Mouse (Mus musculus) MEL (cell line): Measurements from ENCODE around the gene Clip4. TPM values are rescaled to one million over a fixed set of nuclear protein-coding genes. Genes with fewer than 3 reads are reported as not detected.

Experiments
- DNase-seq: peaks from one replicate; pipeline ENCODE4 v3.0.0; 2011; ENCODE audit warnings: low read depth, low spot score
- H3K27ac ChIP-seq: 2 replicates; pipeline ENCODE4 v1.5.1; 2012; ENCODE audit warnings: low read depth, mild to moderate bottlenecking, control low read depth, low read length, moderate library complexity; ENCODE audit not compliant: control insufficient read depth
- H3K27me3 ChIP-seq, 2 experiments: fragments of 150-350 bp in 1 of 2; sonication (generic) in 1 of 2; 2 replicates each; pipeline ENCODE4 v1.6.1; 2012; ENCODE audit warnings: low read length in 2 of 2, mild to moderate bottlenecking in 2 of 2, improper control_type of control experiment in 1 of 2, moderate library complexity in 1 of 2; ENCODE audit not compliant: insufficient read depth in 2 of 2, control insufficient read depth in 1 of 2
- H3K36me3 ChIP-seq, 2 experiments: 2 replicates each; pipeline ENCODE4 v1.6.1; 2012 to 2014; ENCODE audit warnings: low read length in 2 of 2, improper control_type of control experiment in 1 of 2, inconsistent platforms in 1 of 2, mild to moderate bottlenecking in 1 of 2; ENCODE audit not compliant: insufficient read depth in 2 of 2, control insufficient read depth in 1 of 2
- H3K4me1 ChIP-seq, 2 experiments: fragments of 150-350 bp in 1 of 2; sonication (generic) in 1 of 2; 2 replicates each; pipeline ENCODE4 v1.6.1; 2012; ENCODE audit warnings: low read length in 2 of 2, improper control_type of control experiment in 1 of 2, mild to moderate bottlenecking in 1 of 2; ENCODE audit not compliant: insufficient read depth in 2 of 2, control insufficient read depth in 1 of 2
- H3K4me3 ChIP-seq, 2 experiments: fragments of 150-350 bp in 1 of 2; sonication (generic) in 1 of 2; 2 replicates each; pipeline ENCODE4 v1.5.1; 2012; ENCODE audit warnings: low read depth in 2 of 2, low read length in 2 of 2, mild to moderate bottlenecking in 2 of 2, moderate library complexity in 2 of 2, control low read depth in 1 of 2, improper control_type of control experiment in 1 of 2; ENCODE audit not compliant: control insufficient read depth in 1 of 2, insufficient read depth in 1 of 2
- H3K79me2 ChIP-seq: 2 replicates; pipeline ENCODE4 v1.6.1; 2012; ENCODE audit warnings: mild to moderate bottlenecking, low read length, moderate library complexity; ENCODE audit not compliant: control insufficient read depth, poor library complexity, insufficient read depth
- H3K9ac ChIP-seq: 2 replicates; pipeline ENCODE4 v1.6.1; 2012; ENCODE audit warnings: low read depth, mild to moderate bottlenecking, control low read depth, low read length, moderate library complexity; ENCODE audit not compliant: control insufficient read depth, poor library complexity, severe bottlenecking
- H3K9me3 ChIP-seq: fragments of 150-350 bp; sonication (generic); replicated peaks from 2 replicates; pipeline ENCODE4 v1.6.1; 2012; ENCODE audit warnings: mild to moderate bottlenecking, low read length, improper control_type of control experiment, moderate library complexity; ENCODE audit not compliant: insufficient read depth
- BHLHE40 ChIP-seq: IDR thresholded peaks from 2 replicates; pipeline ENCODE4 v1.6.1; 2012; ENCODE audit warnings: low read depth, mild to moderate bottlenecking, inconsistent platforms, low read length, improper control_type of control experiment, borderline replicate concordance
- CHD1 ChIP-seq: IDR thresholded peaks from 2 replicates; pipeline ENCODE4 v1.6.1; 2012; ENCODE audit warnings: low read depth, mild to moderate bottlenecking, inconsistent platforms, low read length, improper control_type of control experiment
- CHD2 ChIP-seq: IDR thresholded peaks from 2 replicates; pipeline ENCODE4 v1.6.1; 2011; ENCODE audit warnings: low read length, improper control_type of control experiment
- CTCF ChIP-seq, 3 experiments: IDR thresholded peaks in 2 of 3; conservative IDR thresholded peaks in 1 of 3; 2 replicates each; pipeline ENCODE4 v1.5.1; 2011 to 2012; ENCODE audit warnings: low read length in 3 of 3, low read depth in 2 of 3, mild to moderate bottlenecking in 2 of 3, improper control_type of control experiment in 1 of 3, inconsistent platforms in 1 of 3, mixed read lengths in 1 of 3, moderate library complexity in 1 of 3; ENCODE audit not compliant: control insufficient read depth in 1 of 3, insufficient read depth in 1 of 3, poor library complexity in 1 of 3, severe bottlenecking in 1 of 3
- E2F4 ChIP-seq: IDR thresholded peaks from 2 replicates; pipeline ENCODE4 v1.6.1; 2011; ENCODE audit warnings: low read depth, low read length, improper control_type of control experiment, borderline replicate concordance
- ELF1 ChIP-seq: IDR thresholded peaks from 2 replicates; pipeline ENCODE4 v1.6.1; 2014; ENCODE audit warnings: low read depth, mild to moderate bottlenecking, inconsistent platforms, low read length, improper control_type of control experiment, moderate library complexity
- EP300 ChIP-seq, 2 experiments: IDR thresholded peaks; 2 replicates each; pipeline ENCODE4 v1.6.1; 2011; ENCODE audit warnings: improper control_type of control experiment in 2 of 2, low read length in 2 of 2, low read depth in 1 of 2, mild to moderate bottlenecking in 1 of 2
- GABPA ChIP-seq: IDR thresholded peaks from 2 replicates; pipeline ENCODE4 v1.6.1; 2012; ENCODE audit warnings: low read depth, mild to moderate bottlenecking, inconsistent platforms, low read length, improper control_type of control experiment, moderate library complexity
- HCFC1 ChIP-seq: IDR thresholded peaks from 2 replicates; pipeline ENCODE4 v1.6.1; 2012; ENCODE audit warnings: low read depth, mild to moderate bottlenecking, inconsistent platforms, low read length, improper control_type of control experiment, moderate library complexity
- JUND ChIP-seq: IDR thresholded peaks from 2 replicates; pipeline ENCODE4 v1.6.1; 2011; ENCODE audit warnings: low read depth, mild to moderate bottlenecking, improper control_type of control experiment, low read length
- MAFK ChIP-seq: IDR thresholded peaks from 2 replicates; pipeline ENCODE4 v1.6.1; 2011; ENCODE audit warnings: low read depth, mild to moderate bottlenecking, low read length, improper control_type of control experiment, borderline replicate concordance
- MAX ChIP-seq: IDR thresholded peaks from 2 replicates; pipeline ENCODE4 v1.6.1; 2011; ENCODE audit warnings: low read length, improper control_type of control experiment
- MAZ ChIP-seq: IDR thresholded peaks from 2 replicates; pipeline ENCODE4 v1.6.1; 2012; ENCODE audit warnings: low read depth, mild to moderate bottlenecking, inconsistent platforms, low read length, improper control_type of control experiment
- MXI1 ChIP-seq: IDR thresholded peaks from 2 replicates; pipeline ENCODE4 v1.6.1; 2011; ENCODE audit warnings: mild to moderate bottlenecking, low read depth, low read length, improper control_type of control experiment
- MYC ChIP-seq: IDR thresholded peaks from 2 replicates; pipeline ENCODE4 v1.6.1; 2011; ENCODE audit warnings: low read depth, mild to moderate bottlenecking, low read length, improper control_type of control experiment, moderate library complexity
- NELFE ChIP-seq: IDR thresholded peaks from 2 replicates; pipeline ENCODE4 v1.6.1; 2011; ENCODE audit warnings: low read depth, low read length, improper control_type of control experiment
- POLR2A ChIP-seq, 2 experiments: IDR thresholded peaks; 2 replicates each; pipeline ENCODE4 v1.6.1; 2011 to 2012; ENCODE audit warnings: low read length in 2 of 2, mild to moderate bottlenecking in 2 of 2, control low read depth in 1 of 2, improper control_type of control experiment in 1 of 2, low read depth in 1 of 2, moderate library complexity in 1 of 2; ENCODE audit not compliant: control insufficient read depth in 1 of 2, insufficient read depth in 1 of 2, poor library complexity in 1 of 2
- POLR2AphosphoS2 ChIP-seq: IDR thresholded peaks from 2 replicates; pipeline ENCODE4 v1.6.1; 2011; ENCODE audit warnings: low read length, improper control_type of control experiment
- POLR2AphosphoS5 ChIP-seq: IDR thresholded peaks from 2 replicates; pipeline ENCODE4 v1.6.1; 2012; ENCODE audit warnings: low read depth, borderline replicate concordance, mild to moderate bottlenecking, inconsistent platforms, low read length, moderate library complexity, mixed read lengths
- RAD21 ChIP-seq: IDR thresholded peaks from 2 replicates; pipeline ENCODE4 v1.6.1; 2011; ENCODE audit warnings: mild to moderate bottlenecking, low read depth, low read length, improper control_type of control experiment
- RCOR1 ChIP-seq: IDR thresholded peaks from 2 replicates; pipeline ENCODE4 v1.6.1; 2012; ENCODE audit warnings: low read depth, mild to moderate bottlenecking, inconsistent platforms, low read length, improper control_type of control experiment
- SIN3A ChIP-seq: IDR thresholded peaks from 2 replicates; pipeline ENCODE4 v1.6.1; 2012; ENCODE audit warnings: low read length, improper control_type of control experiment, inconsistent platforms
- SMC3 ChIP-seq: IDR thresholded peaks from 2 replicates; pipeline ENCODE4 v1.6.1; 2011; ENCODE audit warnings: low read depth, low read length, improper control_type of control experiment
- TAL1 ChIP-seq: IDR thresholded peaks from 2 replicates; pipeline ENCODE4 v1.6.1; 2012; ENCODE audit warnings: mild to moderate bottlenecking, inconsistent platforms, low read length, moderate library complexity, mixed read lengths
- UBTF ChIP-seq: IDR thresholded peaks from 2 replicates; pipeline ENCODE4 v1.6.1; 2012; ENCODE audit warnings: low read depth, mild to moderate bottlenecking, inconsistent platforms, low read length, improper control_type of control experiment, moderate library complexity, borderline replicate concordance; ENCODE audit not compliant: insufficient read depth
- USF1 ChIP-seq: IDR thresholded peaks from 2 replicates; pipeline ENCODE4 v1.6.1; 2014; ENCODE audit warnings: low read depth, mild to moderate bottlenecking, inconsistent platforms, low read length, improper control_type of control experiment, moderate library complexity
- USF2 ChIP-seq, 2 experiments: IDR thresholded peaks; 2 replicates each; pipeline ENCODE4 v1.6.1; 2011 to 2012; ENCODE audit warnings: improper control_type of control experiment in 2 of 2, low read length in 2 of 2, borderline replicate concordance in 1 of 2, inconsistent platforms in 1 of 2, low read depth in 1 of 2, mild to moderate bottlenecking in 1 of 2; ENCODE audit not compliant: insufficient read depth in 1 of 2
- ZC3H11A ChIP-seq: IDR thresholded peaks from 2 replicates; pipeline ENCODE4 v1.6.1; 2012; ENCODE audit warnings: low read depth, mild to moderate bottlenecking, inconsistent platforms, low read length, improper control_type of control experiment
- ZKSCAN1 ChIP-seq: IDR thresholded peaks from 2 replicates; pipeline ENCODE4 v1.6.1; 2012; ENCODE audit warnings: low read depth, mild to moderate bottlenecking, inconsistent platforms, low read length, improper control_type of control experiment, moderate library complexity
- ZMIZ1 ChIP-seq: IDR thresholded peaks from 2 replicates; pipeline ENCODE4 v1.6.1; 2012; ENCODE audit warnings: low read depth, mild to moderate bottlenecking, inconsistent platforms, low read length, improper control_type of control experiment, moderate library complexity
- polyA plus RNA-seq, 2 experiments: library from polyadenylated mRNA; stranded (reverse) in 1 of 2; unstranded in 1 of 2; fragments of >175 nt in 1 of 2; fragments of >200 nt in 1 of 2; gene quantifications; 2 replicates each; pipeline versions ENCODE4 v1.2.1 to v1.2.4; 2012; ENCODE audit warnings: low replicate concordance in 2 of 2, low read depth in 1 of 2; ENCODE audit not compliant: insufficient read length in 2 of 2, insufficient read depth in 1 of 2, missing spikeins in 1 of 2
- total RNA-seq: library from RNA; depleted of rRNA; stranded (reverse); fragments of 300-350 nt; gene quantifications from 2 replicates; pipeline ENCODE4 v1.2.3, GENCODE M21; 2012

Gene Clip4
- total and polyA plus RNA-seq, 3 experiments: not detected

GRCm38 (mm10) chr17:71872976-71873375 is 104.7 kb downstream of the Clip4 start:
- no peaks in the 10 kb centered on the region for H3K4me1 ChIP-seq
- H3K79me2 ChIP-seq: no peaks in the 10 kb centered on the region
- DNase-seq: peak; percentile 45
- H3K36me3 ChIP-seq: no peaks in the 10 kb centered on the region
- H3K9me3 ChIP-seq: no peaks in the 10 kb centered on the region
- no peak for TF ChIP-seq ZKSCAN1
- TF ChIP-seq EP300 (IDR thresholded peaks at IDR 0.05; ENCODE audit: low read depth in 1 of 2, low read length in 2 of 2): no peak
- TF ChIP-seq CTCF (IDR thresholded peaks at IDR 0.05 in 2 of 3, conservative IDR thresholded peaks at IDR 0.05 in 1 of 3; ENCODE audit: control insufficient read depth in 1 of 3, insufficient read depth in 1 of 3, low read depth in 2 of 3, low read length in 3 of 3, poor library complexity in 1 of 3, severe bottlenecking in 1 of 3): peak; percentile 58 to 72 (median 64)
- peak; percentile 40 for TF ChIP-seq RAD21
- no peak for TF ChIP-seq POLR2A (IDR thresholded peaks at IDR 0.05; ENCODE audit: control insufficient read depth in 1 of 2, insufficient read depth in 1 of 2, low read depth in 1 of 2, low read length in 2 of 2, poor library complexity in 1 of 2)
- TF ChIP-seq TAL1: no peak
- TF ChIP-seq CHD2: no peak
- TF ChIP-seq RCOR1: no peak
- no peak for TF ChIP-seq MAZ
- TF ChIP-seq SMC3: peak; percentile 53
- no peak overlapping the region for H3K9ac ChIP-seq
- no peak overlapping the region for H3K27ac ChIP-seq
- no peaks in the 10 kb centered on the region for H3K27me3 ChIP-seq
- H3K4me3 ChIP-seq: no peak overlapping the region

DNA sequence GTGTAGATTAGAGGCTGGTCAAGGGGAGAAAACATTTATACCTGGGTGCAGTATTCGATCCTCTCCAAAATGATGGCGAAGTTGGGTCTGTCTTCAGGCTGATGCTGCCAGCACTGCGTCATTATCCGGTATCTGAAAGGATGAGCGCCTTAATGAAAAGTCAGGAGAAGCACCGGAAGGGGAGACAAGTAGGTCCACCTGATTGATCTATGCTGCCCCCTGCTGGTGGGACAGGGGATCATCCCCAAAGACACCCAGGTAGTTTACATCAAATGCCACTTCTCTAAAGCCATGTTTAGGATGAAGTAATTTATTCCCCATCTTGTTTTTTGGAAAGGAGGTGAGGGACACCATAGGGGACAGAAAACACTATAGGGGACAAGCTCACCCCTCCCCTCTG is 105.8 kb downstream of the Clip4 start:
- no peak overlapping the region for H3K27ac ChIP-seq
- DNase-seq: peak; percentile 30
- no peaks in the 10 kb centered on the region for H3K36me3 ChIP-seq
- H3K27me3 ChIP-seq: no peaks in the 10 kb centered on the region
- H3K4me1 ChIP-seq: no peaks in the 10 kb centered on the region
- TF ChIP-seq CTCF (IDR thresholded peaks at IDR 0.05 in 2 of 3, conservative IDR thresholded peaks at IDR 0.05 in 1 of 3; ENCODE audit: control insufficient read depth in 1 of 3, insufficient read depth in 1 of 3, low read depth in 2 of 3, low read length in 3 of 3, poor library complexity in 1 of 3, severe bottlenecking in 1 of 3) (peak; percentile 52 to 74 (median 54)), E2F4 (no peak), EP300 (IDR thresholded peaks at IDR 0.05; ENCODE audit: low read depth in 1 of 2, low read length in 2 of 2) (no peak), SIN3A (no peak), ZC3H11A (no peak), BHLHE40 (no peak), MXI1 (no peak), POLR2AphosphoS2 (no peak), JUND (no peak), UBTF (no peak), USF1 (peak; percentile 61), GABPA (no peak), MAX (no peak), SMC3 (peak; percentile 32), RAD21 (peak; percentile 13), ZKSCAN1 (no peak), ELF1 (no peak), CHD1 (no peak), MAZ (no peak), USF2 (IDR thresholded peaks at IDR 0.05; ENCODE audit: borderline replicate concordance in 1 of 2, insufficient read depth in 1 of 2, low read depth in 1 of 2, low read length in 2 of 2) (no peak), MAFK (no peak), ZMIZ1 (no peak), MYC (no peak), HCFC1 (no peak), NELFE (no peak), POLR2AphosphoS5 (no peak)
- no peak overlapping the region for H3K9ac ChIP-seq
- no peaks in the 10 kb centered on the region for H3K79me2 ChIP-seq
- H3K4me3 ChIP-seq: no peak overlapping the region
- H3K9me3 ChIP-seq: no peaks in the 10 kb centered on the region
